Mouse (Mus musculus): ENCODE data around the gene Ephx1. TPM values are rescaled to one million over a fixed set of nuclear protein-coding genes. Genes with fewer than 3 reads are reported as not detected.

Gene Ephx1
- polyA plus RNA-seq, 1 experiment from 2014 or later: 1.4 TPM

DNA sequence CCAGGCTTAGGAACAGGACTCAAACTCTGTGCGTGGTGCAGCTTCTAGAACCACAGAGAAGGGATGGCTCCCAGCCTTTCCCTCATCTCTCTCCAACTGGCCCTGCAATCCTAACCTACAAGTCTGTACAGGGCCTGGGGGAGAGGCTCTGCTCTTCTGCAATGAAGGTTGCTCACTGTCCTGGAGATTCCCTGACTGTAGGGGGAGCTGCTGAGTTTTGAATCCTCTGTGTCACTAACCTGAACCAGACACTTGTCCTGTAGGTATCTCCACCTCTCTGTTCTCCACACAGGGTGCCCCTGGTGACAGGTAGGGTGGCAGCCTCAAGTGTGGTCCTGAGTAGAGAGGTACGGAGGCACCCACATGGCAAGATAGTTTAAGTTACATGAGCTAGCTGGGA is 40.2 kb downstream of the Ephx1 start:
- DNase-seq (ENCODE audit: low spot score): no peak
- H3K9me3 ChIP-seq (replicated peaks; ENCODE audit: control insufficient read depth, low read length): no peaks in the 10 kb centered on the region
- no peak for ATAC-seq (replicated peaks; ENCODE audit: insufficient number of reproducible peaks, low FRiP score, low TSS enrichment, low read depth)
- no peak overlapping the region for H3K4me3 ChIP-seq (ENCODE audit: low read depth, low read length)
- no peak overlapping the region for H3K27ac ChIP-seq (replicated peaks; ENCODE audit: low read depth, low read length)
- H3K4me2 ChIP-seq (ENCODE audit: low read depth, low read length): no peak overlapping the region
- no peaks in the 10 kb centered on the region for H3K36me3 ChIP-seq (replicated peaks; ENCODE audit: control insufficient read depth, insufficient read depth, low read depth, low read length)
- no peaks in the 10 kb centered on the region for H3K27me3 ChIP-seq (ENCODE audit: control insufficient read depth, insufficient read depth, low read length)
- WGBS: 74% methylated on average over 2 of the region's 2 CpGs
- no peak overlapping the region for H3K9ac ChIP-seq (replicated peaks; ENCODE audit: low read length)
- H3K4me1 ChIP-seq (ENCODE audit: control insufficient read depth, insufficient read depth, low read length): no peaks in the 10 kb centered on the region

DNA sequence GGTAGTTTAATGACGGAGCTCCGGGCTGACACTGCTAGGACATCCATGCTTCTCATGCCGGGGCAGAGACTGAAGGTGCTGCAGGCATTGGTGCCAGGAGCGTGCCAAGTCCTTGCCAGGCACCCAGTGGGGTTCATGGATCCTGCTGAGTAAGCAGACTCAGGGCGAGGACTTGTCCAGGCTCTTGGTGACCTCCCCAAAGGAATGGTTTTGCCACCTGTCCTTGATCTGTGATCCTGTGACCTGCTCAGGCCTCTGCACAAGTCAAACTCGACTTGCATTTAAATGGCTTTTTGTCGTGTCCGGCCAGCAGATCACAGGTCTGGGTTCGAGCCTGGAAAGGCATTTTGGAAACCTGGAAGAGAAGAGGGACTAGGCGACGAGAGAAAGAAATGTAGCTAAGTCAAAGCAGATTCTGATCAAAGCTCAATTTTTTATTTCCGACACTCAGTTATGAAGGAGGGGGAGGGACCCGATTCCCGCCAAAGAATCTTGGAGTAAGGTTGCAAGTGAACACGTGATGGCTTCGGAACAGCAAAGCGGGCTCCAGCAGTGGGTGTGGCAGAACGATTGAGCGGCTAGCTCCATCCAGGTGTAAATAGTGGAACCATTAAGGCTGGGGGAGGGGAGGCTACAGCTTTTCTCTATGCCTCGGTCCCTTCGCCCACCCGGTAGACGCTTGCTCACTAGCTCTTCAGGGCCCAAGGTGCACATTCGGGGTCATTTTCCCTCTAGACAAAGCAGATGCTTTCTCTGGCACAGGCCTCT is 41.0 kb downstream of the Ephx1 start:
- Histone ChIP-seq H3K4me3 (ENCODE audit: low read depth, low read length) (no peak overlapping the region), H3K27me3 (ENCODE audit: control insufficient read depth, insufficient read depth, low read length) (no peaks in the 10 kb centered on the region), H3K36me3 (replicated peaks; ENCODE audit: control insufficient read depth, insufficient read depth, low read depth, low read length) (no peaks in the 10 kb centered on the region), H3K9me3 (replicated peaks; ENCODE audit: control insufficient read depth, low read length) (no peaks in the 10 kb centered on the region), H3K27ac (replicated peaks; ENCODE audit: low read depth, low read length) (no peak overlapping the region), H3K4me2 (ENCODE audit: low read depth, low read length) (no peak overlapping the region), H3K4me1 (ENCODE audit: control insufficient read depth, insufficient read depth, low read length) (no peaks in the 10 kb centered on the region), H3K9ac (replicated peaks; ENCODE audit: low read length) (no peak overlapping the region)
- ATAC-seq (replicated peaks; ENCODE audit: insufficient number of reproducible peaks, low FRiP score, low TSS enrichment, low read depth) (no peak), DNase-seq (ENCODE audit: low spot score) (no peak)
- 77% methylated on average over 22 of the region's 24 CpGs for WGBS

DNA sequence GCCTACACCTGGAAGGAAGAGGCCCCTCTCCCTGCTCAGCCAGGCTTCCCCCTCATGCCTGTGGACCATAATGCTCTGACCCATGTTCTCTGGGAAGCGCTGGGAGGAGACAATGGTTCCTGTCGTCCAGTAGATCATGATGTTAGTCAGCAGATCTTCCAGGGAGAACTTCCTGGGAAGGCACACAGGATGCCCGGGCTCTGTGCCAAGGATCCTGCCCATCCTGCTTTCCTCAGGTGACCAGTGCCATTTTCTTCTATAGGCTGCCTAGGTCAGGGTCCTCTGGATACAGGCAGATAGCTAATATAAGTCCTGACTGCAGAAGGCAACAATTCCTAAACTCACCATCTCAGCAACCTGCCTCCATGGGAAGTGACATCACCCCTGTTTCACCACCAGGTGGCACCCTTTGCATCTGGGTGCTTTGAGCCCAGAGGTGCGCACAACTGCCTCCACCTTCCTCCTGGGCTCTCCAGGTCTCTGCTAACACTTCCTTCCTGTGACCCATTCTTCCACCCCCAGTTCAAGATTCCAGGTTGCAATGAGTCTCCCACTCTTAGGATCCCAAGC is 44.5 kb downstream of the Ephx1 start:
- Histone ChIP-seq H3K27me3 (ENCODE audit: control insufficient read depth, insufficient read depth, low read length) (no peaks in the 10 kb centered on the region), H3K36me3 (replicated peaks; ENCODE audit: control insufficient read depth, insufficient read depth, low read depth, low read length) (no peaks in the 10 kb centered on the region), H3K9ac (replicated peaks; ENCODE audit: low read length) (no peak overlapping the region), H3K4me2 (ENCODE audit: low read depth, low read length) (no peak overlapping the region), H3K4me3 (ENCODE audit: low read depth, low read length) (no peak overlapping the region), H3K9me3 (replicated peaks; ENCODE audit: control insufficient read depth, low read length) (no peaks in the 10 kb centered on the region), H3K4me1 (ENCODE audit: control insufficient read depth, insufficient read depth, low read length) (no peaks in the 10 kb centered on the region), H3K27ac (replicated peaks; ENCODE audit: low read depth, low read length) (no peak overlapping the region)
- 58% methylated on average over 4 of the region's 4 CpGs for WGBS
- peak; percentile 35 for DNase-seq (ENCODE audit: low spot score)
- no peak for ATAC-seq (replicated peaks; ENCODE audit: insufficient number of reproducible peaks, low FRiP score, low TSS enrichment, low read depth)

DNA sequence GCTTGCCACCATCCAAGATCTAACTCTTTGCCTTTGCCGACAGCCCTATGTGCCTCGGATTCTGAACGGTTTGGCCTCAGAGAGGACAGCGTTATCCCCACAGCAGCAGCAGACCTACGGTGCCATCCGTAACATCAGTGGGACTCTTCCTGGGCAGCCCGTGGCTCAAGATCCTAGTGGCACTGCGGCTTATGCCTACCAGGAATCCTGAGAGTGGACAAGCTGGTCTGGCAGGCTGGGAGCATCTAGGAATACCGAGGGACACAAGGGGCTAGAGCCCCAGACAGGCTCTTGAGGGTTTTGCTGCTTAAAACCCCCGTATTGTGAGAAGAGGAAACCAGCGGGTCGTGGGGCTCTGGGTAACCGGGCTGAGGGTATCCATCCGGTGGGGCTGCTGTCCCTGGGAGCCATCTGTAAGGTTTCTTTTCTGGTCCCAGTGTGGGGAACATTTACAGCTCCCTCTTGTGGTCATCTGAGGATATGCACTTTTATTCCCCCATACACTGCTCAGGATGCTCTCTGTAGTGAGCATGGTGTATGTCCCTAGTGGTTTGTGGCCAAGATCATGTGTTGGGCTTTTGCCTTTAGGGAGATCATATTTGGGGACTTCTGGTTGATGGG is 46.5 kb downstream of the Ephx1 start:
- Histone ChIP-seq H3K4me3 (ENCODE audit: low read depth, low read length) (no peak overlapping the region), H3K4me2 (ENCODE audit: low read depth, low read length) (no peak overlapping the region), H3K27me3 (ENCODE audit: control insufficient read depth, insufficient read depth, low read length) (no peaks in the 10 kb centered on the region), H3K9ac (replicated peaks; ENCODE audit: low read length) (no peak overlapping the region), H3K36me3 (replicated peaks; ENCODE audit: control insufficient read depth, insufficient read depth, low read depth, low read length) (no peaks in the 10 kb centered on the region), H3K4me1 (ENCODE audit: control insufficient read depth, insufficient read depth, low read length) (no peaks in the 10 kb centered on the region), H3K9me3 (replicated peaks; ENCODE audit: control insufficient read depth, low read length) (no peaks in the 10 kb centered on the region), H3K27ac (replicated peaks; ENCODE audit: low read depth, low read length) (no peak overlapping the region)
- peak; percentile 83 for DNase-seq (ENCODE audit: low spot score)
- peak; percentile 45; the same call in 1 of the 2 replicates for ATAC-seq (replicated peaks; ENCODE audit: insufficient number of reproducible peaks, low FRiP score, low TSS enrichment, low read depth)
- 60% methylated on average over 14 of the region's 14 CpGs for WGBS

DNA sequence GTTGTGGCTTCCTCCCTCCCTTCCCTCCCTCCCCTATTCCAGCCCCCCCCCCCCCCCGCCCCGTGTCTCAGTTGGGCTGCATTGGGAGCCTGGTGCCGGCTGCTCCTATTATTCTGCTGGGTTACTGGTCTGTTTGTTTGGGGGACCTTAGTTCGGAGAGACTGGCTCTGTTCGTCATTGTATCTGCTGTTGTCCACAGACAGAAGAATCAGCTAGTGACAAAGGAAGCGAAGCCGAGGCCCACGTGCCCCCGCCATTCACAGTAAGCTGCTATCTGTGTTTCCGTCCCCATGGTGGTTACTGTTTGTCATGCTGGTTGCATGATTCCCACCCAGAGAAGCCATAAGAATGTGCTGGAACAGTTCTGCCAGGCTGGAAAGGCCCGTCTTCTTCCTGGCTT is 47.8 kb downstream of the Ephx1 start:
- Histone ChIP-seq H3K9me3 (replicated peaks; ENCODE audit: control insufficient read depth, low read length) (no peaks in the 10 kb centered on the region), H3K9ac (replicated peaks; ENCODE audit: low read length) (no peak overlapping the region), H3K4me1 (ENCODE audit: control insufficient read depth, insufficient read depth, low read length) (no peaks in the 10 kb centered on the region), H3K4me3 (ENCODE audit: low read depth, low read length) (no peak overlapping the region), H3K27ac (replicated peaks; ENCODE audit: low read depth, low read length) (no peak overlapping the region), H3K36me3 (replicated peaks; ENCODE audit: control insufficient read depth, insufficient read depth, low read depth, low read length) (no peaks in the 10 kb centered on the region), H3K4me2 (ENCODE audit: low read depth, low read length) (no peak overlapping the region), H3K27me3 (ENCODE audit: control insufficient read depth, insufficient read depth, low read length) (no peaks in the 10 kb centered on the region)
- 80% methylated on average over 11 of the region's 11 CpGs for WGBS
- DNase-seq (ENCODE audit: low spot score) (no peak), ATAC-seq (replicated peaks; ENCODE audit: insufficient number of reproducible peaks, low FRiP score, low TSS enrichment, low read depth) (no peak)

DNA sequence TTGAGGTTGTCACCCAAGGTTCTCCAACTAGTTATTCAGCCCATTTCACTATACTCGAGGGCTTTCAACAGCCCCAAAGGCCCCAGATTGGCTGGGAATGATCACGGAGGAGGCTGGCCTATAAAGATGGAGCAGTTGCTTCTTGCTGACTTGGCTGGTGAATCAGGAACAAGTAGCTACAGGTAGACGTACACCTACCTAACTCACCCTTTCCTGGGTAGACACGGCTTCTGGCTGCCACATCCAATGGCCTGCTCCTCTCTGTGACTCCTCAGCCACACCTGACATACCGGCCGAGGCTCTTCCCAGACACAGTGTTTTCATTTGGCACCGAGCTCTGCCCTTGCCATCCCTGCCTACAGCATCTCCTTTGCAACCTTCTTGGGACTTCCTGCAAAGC is 53.4 kb downstream of the Ephx1 start:
- Histone ChIP-seq H3K4me2 (ENCODE audit: low read depth, low read length) (no peak overlapping the region), H3K9ac (replicated peaks; ENCODE audit: low read length) (no peak overlapping the region), H3K9me3 (replicated peaks; ENCODE audit: control insufficient read depth, low read length) (no peaks in the 10 kb centered on the region), H3K4me1 (ENCODE audit: control insufficient read depth, insufficient read depth, low read length) (no peaks in the 10 kb centered on the region), H3K4me3 (ENCODE audit: low read depth, low read length) (no peak overlapping the region), H3K27me3 (ENCODE audit: control insufficient read depth, insufficient read depth, low read length) (no peaks in the 10 kb centered on the region), H3K36me3 (replicated peaks; ENCODE audit: control insufficient read depth, insufficient read depth, low read depth, low read length) (no peaks in the 10 kb centered on the region), H3K27ac (replicated peaks; ENCODE audit: low read depth, low read length) (no peak overlapping the region)
- ATAC-seq (replicated peaks; ENCODE audit: insufficient number of reproducible peaks, low FRiP score, low TSS enrichment, low read depth) (no peak), DNase-seq (ENCODE audit: low spot score) (no peak)
- 86% methylated on average over 7 of the region's 7 CpGs for WGBS

DNA sequence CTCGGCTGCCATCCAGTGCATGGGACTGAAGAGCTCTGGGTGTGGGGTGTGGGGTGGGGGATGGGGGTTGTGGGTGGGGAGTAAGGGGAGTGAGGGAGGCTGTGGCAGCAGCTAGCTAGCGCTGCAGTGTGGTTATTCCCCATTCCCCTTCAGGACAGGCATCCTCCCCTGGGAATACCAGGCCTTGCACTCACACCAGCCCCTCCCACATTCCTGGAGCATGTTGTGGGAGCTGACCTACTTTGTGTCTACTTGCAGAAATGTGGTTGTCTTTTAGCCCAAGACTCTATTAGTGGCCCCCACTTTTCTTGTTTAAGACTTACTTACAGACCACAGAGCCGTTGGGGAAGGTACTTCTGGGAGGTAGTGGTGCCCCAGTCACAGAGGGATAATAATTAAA is 54.2 kb downstream of the Ephx1 start:
- DNase-seq (ENCODE audit: low spot score) (peak; percentile 18), ATAC-seq (replicated peaks; ENCODE audit: insufficient number of reproducible peaks, low FRiP score, low TSS enrichment, low read depth) (no peak)
- Histone ChIP-seq H3K4me3 (ENCODE audit: low read depth, low read length) (no peak overlapping the region), H3K27me3 (ENCODE audit: control insufficient read depth, insufficient read depth, low read length) (no peaks in the 10 kb centered on the region), H3K9me3 (replicated peaks; ENCODE audit: control insufficient read depth, low read length) (no peaks in the 10 kb centered on the region), H3K27ac (replicated peaks; ENCODE audit: low read depth, low read length) (no peak overlapping the region), H3K36me3 (replicated peaks; ENCODE audit: control insufficient read depth, insufficient read depth, low read depth, low read length) (no peaks in the 10 kb centered on the region), H3K9ac (replicated peaks; ENCODE audit: low read length) (no peak overlapping the region), H3K4me2 (ENCODE audit: low read depth, low read length) (no peak overlapping the region), H3K4me1 (ENCODE audit: control insufficient read depth, insufficient read depth, low read length) (no peaks in the 10 kb centered on the region)
- 59% methylated on average over 3 of the region's 3 CpGs for WGBS

DNA sequence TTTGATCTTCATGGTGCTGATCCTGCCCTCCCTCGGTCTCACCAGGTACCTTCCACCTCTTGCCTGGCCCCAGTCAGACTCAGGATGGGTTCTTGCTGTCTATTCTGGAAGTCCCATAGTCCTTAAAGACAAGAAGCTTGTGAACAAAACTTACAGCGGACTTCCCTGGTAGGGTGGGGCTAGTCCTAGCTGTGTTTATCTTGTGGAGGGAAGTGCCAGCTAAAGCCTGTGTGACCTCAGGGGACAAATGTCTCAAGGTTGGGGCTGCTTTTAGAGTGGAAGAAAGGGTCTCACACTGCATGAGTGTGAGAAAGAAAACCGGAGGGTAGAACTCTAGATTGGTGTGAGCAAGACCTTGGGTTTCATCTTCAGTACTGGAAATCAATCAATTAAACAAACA is 54.9 kb downstream of the Ephx1 start:
- Histone ChIP-seq H3K36me3 (replicated peaks; ENCODE audit: control insufficient read depth, insufficient read depth, low read depth, low read length) (no peaks in the 10 kb centered on the region), H3K4me2 (ENCODE audit: low read depth, low read length) (no peak overlapping the region), H3K9me3 (replicated peaks; ENCODE audit: control insufficient read depth, low read length) (no peaks in the 10 kb centered on the region), H3K4me1 (ENCODE audit: control insufficient read depth, insufficient read depth, low read length) (no peaks in the 10 kb centered on the region), H3K27me3 (ENCODE audit: control insufficient read depth, insufficient read depth, low read length) (no peaks in the 10 kb centered on the region), H3K27ac (replicated peaks; ENCODE audit: low read depth, low read length) (no peak overlapping the region), H3K9ac (replicated peaks; ENCODE audit: low read length) (no peak overlapping the region), H3K4me3 (ENCODE audit: low read depth, low read length) (no peak overlapping the region)
- DNase-seq (ENCODE audit: low spot score) (no peak), ATAC-seq (replicated peaks; ENCODE audit: insufficient number of reproducible peaks, low FRiP score, low TSS enrichment, low read depth) (no peak)
- 86% methylated on average over 3 of the region's 3 CpGs for WGBS

Measured in embryonic facial prominence, embryonic 11.5 days (tissue).